Mouse (Mus musculus) v-Abl transformed pro-B cells (cell line): ENCODE data around the gene Gm26620.

Source experiments
- in situ Hi-C, 2 experiments: fragments of 400-800 bp; cut with MboI; formaldehyde crosslinking; loops; one replicate each; pipeline ENCODE4 v1.15.1; 2025; ENCODE audit not compliant: unreplicated experiment in 2 of 2

Gene Gm26620

DNA sequence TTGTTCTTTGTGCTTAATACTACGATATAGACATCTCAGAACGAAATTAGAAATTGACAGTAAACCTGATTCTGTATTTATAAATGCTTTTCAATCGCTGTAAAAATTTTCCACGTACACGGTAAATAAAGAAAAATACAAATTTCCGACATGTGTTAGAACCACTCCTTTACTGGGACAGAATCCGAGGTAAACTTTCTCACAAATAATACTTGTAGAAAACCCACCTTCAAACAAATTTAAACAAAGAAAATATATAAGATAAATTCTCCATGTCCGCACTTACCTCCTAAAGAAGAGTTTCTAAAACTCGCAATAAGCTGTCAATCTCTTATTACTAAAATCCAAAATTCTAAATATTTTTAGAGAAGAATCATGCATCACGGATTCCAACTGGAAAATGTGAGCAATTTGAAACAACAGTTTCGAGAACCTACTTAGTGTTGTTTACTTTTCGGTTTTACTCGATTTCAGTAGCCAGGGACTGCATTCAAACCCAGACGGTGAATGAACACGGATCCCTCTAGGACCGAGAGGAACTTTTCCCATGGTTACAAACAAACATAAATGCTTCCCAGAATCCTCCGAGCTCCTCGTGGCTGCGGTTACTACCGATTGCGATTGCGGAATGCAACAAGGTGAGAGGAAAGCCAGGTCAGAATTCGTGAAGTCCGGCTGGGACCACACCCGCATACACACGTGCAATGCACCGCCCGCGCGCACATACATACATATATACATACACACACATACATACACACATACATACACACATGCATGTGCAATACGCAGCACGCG lies 16.6 kb upstream of the Gm26620 start:
- in situ Hi-C loops, result no loop called here

DNA sequence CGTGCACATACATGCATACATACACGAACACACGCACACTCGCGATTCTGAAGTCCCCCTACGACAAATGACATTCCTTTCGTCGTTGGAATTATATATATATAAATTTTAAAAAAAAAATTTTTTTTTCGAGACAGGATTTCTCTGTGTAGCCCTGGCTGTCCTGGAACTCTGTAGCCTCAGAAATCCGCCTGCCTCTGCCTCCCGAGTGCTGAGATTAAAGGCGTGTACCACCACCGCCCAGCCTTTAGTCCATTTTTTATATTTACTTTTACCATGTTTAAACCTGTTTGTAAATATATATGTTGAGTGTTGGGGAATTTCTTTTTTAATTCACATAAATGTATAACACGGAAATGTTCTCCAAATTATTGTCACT lies 16.0 kb upstream of the Gm26620 start:
- in situ Hi-C loops, result no loop called here

GRCm38 (mm10) chr1:170871402-170871801 lies 13.5 kb upstream of the Gm26620 start:
- in situ Hi-C loops, result no loop called here

- in situ Hi-C loops, result no loop called here
Measured at GRCm38 (mm10) chr1:170871961-170872360, 12.9 kb upstream of the Gm26620 start.

GRCm38 (mm10) chr1:170875676-170876075 lies 9.2 kb upstream of the Gm26620 start:
- in situ Hi-C loops, result loop anchor here in 1 of 2 experiments (25.0 kb wide), 1 partner anchor 612 kb away; no protein-coding TSS in a partner anchor

- in situ Hi-C loops, result loop anchor here in 1 of 2 experiments (25.0 kb wide), 1 partner anchor 610 kb away; no protein-coding TSS in a partner anchor
Measured at GRCm38 (mm10) chr1:170876906-170877305, 8.0 kb upstream of the Gm26620 start.

DNA sequence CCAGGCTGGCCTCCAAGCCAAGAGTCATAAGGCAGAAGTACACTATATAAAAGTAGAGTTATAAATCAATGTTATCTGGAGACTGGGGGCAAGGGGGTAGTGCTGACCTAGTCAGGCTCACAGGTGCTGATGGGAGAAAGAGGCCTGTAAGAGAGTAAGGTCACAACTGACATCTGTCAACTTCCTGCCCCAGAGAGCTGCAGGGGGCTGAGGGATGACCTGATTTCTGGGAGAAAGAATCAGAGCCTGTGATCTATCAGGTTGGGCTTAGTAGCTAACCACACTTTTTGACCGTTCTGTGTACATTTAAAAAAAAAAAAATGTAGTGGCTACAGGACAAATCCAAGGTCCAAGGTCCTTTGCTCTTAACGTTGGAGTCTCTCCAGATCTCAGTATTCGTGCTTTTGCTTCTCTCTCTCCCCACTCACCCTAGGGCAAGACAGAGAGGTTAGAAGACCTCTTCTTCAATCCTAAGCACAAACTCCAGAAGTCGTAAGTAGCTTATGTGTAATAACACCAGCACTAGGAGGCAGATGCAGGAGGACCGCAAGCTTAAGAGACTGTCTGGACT lies 1.9 kb upstream of the Gm26620 start:
- in situ Hi-C loops, result loop anchor here in 1 of 2 experiments (10.0 to 25.0 kb wide), 2 partner anchors 604 to 1202 kb away; partner anchors contain the start of genes Copa and Ncstn

- in situ Hi-C loops, result loop anchor here in 1 of 2 experiments (10.0 to 25.0 kb wide), 2 partner anchors 603 to 1200 kb away; partner anchors contain the start of genes Copa and Ncstn
Measured at GRCm38 (mm10) chr1:170884390-170884789, 475 bp upstream of the Gm26620 start.

- in situ Hi-C loops, result loop anchor here in 1 of 2 experiments (10.0 to 25.0 kb wide), 2 partner anchors 601 to 1199 kb away; partner anchors contain the start of genes Copa and Ncstn
Measured at GRCm38 (mm10) chr1:170886044-170886458, 1.2 kb downstream of the Gm26620 start.

DNA sequence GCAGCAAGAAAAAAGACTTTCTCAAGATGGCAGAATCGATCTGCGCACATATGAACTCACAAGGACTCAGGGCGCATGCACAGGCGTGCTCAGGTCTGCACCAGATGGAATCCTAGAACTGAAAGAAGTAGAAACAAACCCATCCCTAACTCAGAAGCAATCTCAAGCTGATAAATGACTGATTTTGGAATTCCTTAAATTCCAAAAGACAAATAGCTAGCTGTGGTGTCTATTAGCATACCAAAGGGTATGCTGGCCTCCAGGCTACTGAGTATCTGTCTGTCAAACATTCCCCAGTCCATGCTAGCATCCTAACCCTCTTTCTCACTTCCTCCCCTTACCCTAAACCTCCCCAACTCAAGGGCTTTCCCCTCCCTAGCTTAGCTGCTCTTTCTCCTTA lies 4.4 kb downstream of the Gm26620 start:
- in situ Hi-C loops, result loop anchor here in 1 of 2 experiments (10.0 to 25.0 kb wide), 2 partner anchors 598 to 1195 kb away; partner anchors contain the start of genes Copa and Ncstn

GRCm38 (mm10) chr1:170891646-170892045 lies 6.8 kb downstream of the Gm26620 start:
- in situ Hi-C loops, result loop anchor here (10.0 to 25.0 kb wide), 4 partner anchors 333 to 596 kb away; partner anchors contain the start of genes Adamts4 (in 1 of the 2), Apoa2 (in 1 of the 2), Ndufs2 (in 1 of the 2) and Tomm40l (in 1 of the 2)

- in situ Hi-C loops, result loop anchor here (10.0 to 25.0 kb wide), 4 partner anchors 333 to 595 kb away; partner anchors contain the start of genes Adamts4 (in 1 of the 2), Apoa2 (in 1 of the 2), Ndufs2 (in 1 of the 2) and Tomm40l (in 1 of the 2)
Measured at GRCm38 (mm10) chr1:170892279-170892678, 7.4 kb downstream of the Gm26620 start.

- in situ Hi-C loops, result loop anchor here (5.0 to 25.0 kb wide), 9 partner anchors 102 to 592 kb away; partner anchors contain the start of genes Adamts4 (in 2 of the 2), Ndufs2 (in 2 of the 2), Tomm40l (in 2 of the 2) and Apoa2 (in 1 of the 2)
Measured at GRCm38 (mm10) chr1:170894603-170895602, 10.0 kb downstream of the Gm26620 start.

DNA sequence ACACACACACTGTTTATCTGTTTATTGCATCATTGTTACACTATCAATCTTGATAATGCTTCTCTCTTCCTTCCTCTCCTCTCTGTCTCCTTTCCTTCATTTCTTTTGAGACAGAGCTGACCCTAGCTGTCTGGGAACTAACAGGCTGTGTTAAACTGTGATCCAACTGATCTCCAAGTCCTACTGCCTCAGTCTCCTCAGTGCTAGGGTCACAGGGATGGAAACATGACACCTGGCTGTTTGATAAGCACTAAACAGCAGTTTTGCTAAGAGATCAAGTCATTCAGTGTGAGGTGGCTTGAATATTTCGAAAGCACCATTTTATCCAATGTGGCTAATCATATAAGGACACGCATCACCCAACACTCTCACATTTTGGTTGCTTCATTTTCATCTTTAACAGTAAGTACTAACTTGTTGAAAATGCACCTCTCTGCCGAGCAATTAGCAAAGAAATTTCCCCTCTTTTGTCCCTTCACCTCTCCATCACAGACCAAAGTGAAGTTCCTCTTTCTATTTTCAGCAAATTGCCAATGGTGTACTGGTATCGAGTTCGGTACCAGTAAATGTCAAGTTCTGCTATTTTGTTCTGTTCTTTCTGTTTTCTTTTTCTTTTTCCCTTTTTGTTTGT lies 11.9 kb downstream of the Gm26620 start:
- in situ Hi-C loops, result loop anchor here (5.0 to 25.0 kb wide), 9 partner anchors 101 to 591 kb away; partner anchors contain the start of genes Adamts4 (in 2 of the 2), Ndufs2 (in 2 of the 2), Tomm40l (in 2 of the 2) and Apoa2 (in 1 of the 2)

- in situ Hi-C loops, result loop anchor here (5.0 to 25.0 kb wide), 9 partner anchors 99 to 589 kb away; partner anchors contain the start of genes Adamts4 (in 2 of the 2), Ndufs2 (in 2 of the 2), Tomm40l (in 2 of the 2) and Apoa2 (in 1 of the 2)
Measured at GRCm38 (mm10) chr1:170898413-170899075, 13.7 kb downstream of the Gm26620 start.

GRCm38 (mm10) chr1:170900799-170901467 lies 16.1 kb downstream of the Gm26620 start:
- in situ Hi-C loops, result loop anchor here (5.0 kb wide), 3 partner anchors 36 to 91 kb away; no protein-coding TSS in a partner anchor

DNA sequence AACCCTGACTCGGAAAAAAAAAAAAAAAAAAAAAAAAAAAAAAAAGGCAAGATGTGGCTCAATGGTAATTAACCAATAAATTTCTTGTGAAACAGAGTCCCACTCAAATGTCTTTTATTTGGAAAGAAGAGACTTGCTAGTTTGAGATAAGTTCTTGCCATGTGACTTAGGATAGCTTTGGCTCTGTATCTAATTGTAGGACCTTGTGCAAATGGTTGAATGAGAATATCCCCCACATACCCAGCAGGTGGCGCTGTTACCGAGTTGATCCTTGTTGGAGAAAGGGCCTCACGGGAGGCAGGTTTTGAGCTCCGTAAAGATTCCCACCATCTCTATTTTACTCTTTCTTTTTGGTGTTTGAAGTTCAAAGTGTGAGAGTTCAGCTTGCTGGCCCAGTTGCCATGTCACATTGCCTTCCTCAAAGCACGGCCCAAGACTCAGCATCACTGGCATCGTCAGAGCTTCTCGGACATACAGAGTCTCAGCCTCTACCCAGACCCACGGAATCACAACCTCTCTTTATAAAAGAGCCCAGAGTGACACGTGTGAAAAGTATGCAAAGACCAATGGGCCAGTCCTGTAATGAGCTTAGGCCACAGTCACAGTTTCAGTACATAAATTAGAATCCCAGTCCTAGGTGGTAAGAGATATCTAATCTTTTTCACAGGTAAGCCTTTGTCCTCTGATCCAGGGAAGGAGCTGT lies 16.8 kb downstream of the Gm26620 start:
- in situ Hi-C loops, result loop anchor here (5.0 kb wide), 3 partner anchors 36 to 91 kb away; no protein-coding TSS in a partner anchor
